Mouse (Mus musculus): ENCODE results near the gene Prpf4.

The Prpf4 gene

GRCm38 (mm10) chr4:62437256-62437778 lies 28.7 kb downstream of the Prpf4 start:
- no peak for DNase-seq (ENCODE audit: low read depth, low spot score)

GRCm38 (mm10) chr4:62437871-62438270 lies 29.3 kb downstream of the Prpf4 start:
- no peak for DNase-seq (ENCODE audit: low read depth, low spot score)

DNA sequence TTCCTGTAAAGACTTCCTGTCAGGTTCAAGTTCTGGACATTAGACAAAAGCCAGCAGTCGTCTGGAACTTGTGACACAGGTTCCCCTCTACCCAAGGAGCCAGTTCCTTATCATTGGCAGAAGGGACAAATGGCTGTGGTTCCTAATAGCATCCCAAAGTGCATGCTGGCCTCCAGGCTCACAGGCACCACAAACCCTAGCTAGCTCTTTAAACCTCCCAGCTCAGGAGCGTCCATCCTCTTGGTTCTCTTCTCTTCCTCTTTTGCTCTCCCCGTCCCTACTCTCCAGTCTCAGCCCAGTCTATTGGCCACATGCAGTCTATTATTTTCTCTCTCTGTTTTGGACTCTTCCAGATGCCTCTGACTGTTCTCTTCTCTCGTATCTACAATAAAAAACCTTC lies 31.2 kb downstream of the Prpf4 start:
- DNase-seq (ENCODE audit: low read depth, low spot score), result no peak

- no peak for DNase-seq (ENCODE audit: low read depth, low spot score)
Observed at GRCm38 (mm10) chr4:62440544-62440943, 31.9 kb downstream of the Prpf4 start.

DNA sequence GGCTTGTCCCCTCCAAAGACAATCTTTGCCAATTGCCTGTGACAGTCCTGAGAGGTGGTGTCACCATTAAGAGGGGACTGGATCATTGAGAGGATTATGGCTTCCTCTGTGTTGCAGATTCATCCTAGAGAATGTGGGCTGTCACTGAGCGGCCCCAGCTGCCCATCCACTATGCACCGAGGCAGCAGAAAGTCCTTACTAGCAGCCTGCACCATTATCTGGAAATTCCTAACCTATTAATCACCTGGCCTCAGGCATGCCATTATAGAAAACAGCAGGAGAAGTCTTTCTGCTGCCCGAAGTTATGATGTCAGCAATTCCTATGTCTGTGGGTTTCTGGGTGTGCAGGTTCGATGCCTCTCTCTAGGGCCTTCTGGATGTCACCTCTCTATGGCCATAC lies 32.4 kb downstream of the Prpf4 start:
- no peak for DNase-seq (ENCODE audit: low read depth, low spot score)

DNA sequence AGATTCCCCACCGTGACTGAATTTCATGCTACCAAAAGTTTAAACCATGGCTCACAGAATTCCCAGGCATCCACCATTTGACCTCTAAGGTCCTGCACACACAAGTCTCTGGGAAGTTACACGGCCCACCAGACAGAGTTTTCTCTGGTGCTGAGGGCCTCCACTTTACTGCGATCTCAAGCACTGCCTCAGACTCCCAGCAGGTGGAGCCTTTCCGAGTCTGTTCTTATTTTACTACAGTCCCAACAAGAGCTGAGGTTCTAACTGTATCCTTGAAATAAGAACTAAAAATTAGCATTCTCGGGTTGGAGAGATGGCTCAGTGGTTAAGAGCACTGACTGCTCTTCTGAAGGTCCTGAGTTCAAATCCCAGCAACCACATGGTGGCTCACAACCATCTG lies 46.4 kb downstream of the Prpf4 start:
- peak; percentile 52 for DNase-seq (ENCODE audit: low read depth, low spot score)

GRCm38 (mm10) chr4:62459081-62459480 lies 50.5 kb downstream of the Prpf4 start:
- DNase-seq (ENCODE audit: low read depth, low spot score), result no peak

DNA sequence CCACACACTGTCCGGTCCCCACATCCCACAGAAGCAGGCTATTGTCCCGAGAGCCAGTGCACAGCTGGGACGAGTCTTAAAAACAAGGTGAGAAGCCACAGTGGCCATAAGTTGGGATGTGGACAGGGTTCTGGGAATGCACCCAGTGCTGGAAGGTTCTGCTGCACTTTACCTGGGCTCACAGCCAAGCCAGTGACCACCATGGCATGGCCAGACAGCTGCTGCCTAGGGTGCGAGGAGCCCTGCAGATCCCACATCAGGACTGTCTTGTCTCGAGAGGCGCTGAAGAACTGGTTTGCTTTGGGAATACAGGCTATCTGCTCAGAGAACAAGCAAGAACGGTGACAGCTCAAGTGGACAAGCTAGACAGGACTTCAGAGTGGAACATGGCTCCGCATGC lies 51.8 kb downstream of the Prpf4 start:
- DNase-seq (ENCODE audit: low read depth, low spot score), result no peak

GRCm38 (mm10) chr4:62463124-62463523 lies 54.5 kb downstream of the Prpf4 start:
- DNase-seq (ENCODE audit: low read depth, low spot score), result no peak

GRCm38 (mm10) chr4:62468158-62468557 lies 59.6 kb downstream of the Prpf4 start:
- DNase-seq (ENCODE audit: low read depth, low spot score), result no peak

DNA sequence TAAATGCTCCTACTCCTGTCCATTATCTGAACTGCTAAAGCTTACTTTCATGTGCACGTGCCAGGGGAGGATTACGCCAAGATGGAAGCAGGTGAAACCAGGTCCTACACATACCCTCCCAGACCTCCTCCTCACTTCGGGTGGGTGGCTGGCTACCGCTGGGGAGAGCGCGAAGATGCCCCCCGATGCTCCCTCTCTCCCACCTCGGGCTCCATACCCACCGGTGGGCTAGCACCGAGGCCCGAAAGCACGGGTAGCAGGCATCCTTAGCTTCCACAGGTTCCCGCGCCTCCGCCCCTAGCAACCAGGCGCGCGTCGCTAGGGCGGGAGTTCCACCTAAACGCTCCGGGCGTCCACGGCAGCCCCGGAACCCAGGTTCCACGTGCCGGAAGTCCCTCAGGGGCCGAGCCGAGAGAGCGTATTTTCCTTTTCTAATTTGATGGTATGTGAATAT lies 62.0 kb downstream of the Prpf4 start, which contains the start of gene Wdr31:
TSS of gene Wdr31 (minus strand) at position 299 of the 454 bp plus-strand sequence.
- peak; percentile 84 for DNase-seq (ENCODE audit: low read depth, low spot score)

GRCm38 (mm10) chr4:62472071-62472470 lies 63.5 kb downstream of the Prpf4 start:
- no peak for DNase-seq (ENCODE audit: low read depth, low spot score)

DNA sequence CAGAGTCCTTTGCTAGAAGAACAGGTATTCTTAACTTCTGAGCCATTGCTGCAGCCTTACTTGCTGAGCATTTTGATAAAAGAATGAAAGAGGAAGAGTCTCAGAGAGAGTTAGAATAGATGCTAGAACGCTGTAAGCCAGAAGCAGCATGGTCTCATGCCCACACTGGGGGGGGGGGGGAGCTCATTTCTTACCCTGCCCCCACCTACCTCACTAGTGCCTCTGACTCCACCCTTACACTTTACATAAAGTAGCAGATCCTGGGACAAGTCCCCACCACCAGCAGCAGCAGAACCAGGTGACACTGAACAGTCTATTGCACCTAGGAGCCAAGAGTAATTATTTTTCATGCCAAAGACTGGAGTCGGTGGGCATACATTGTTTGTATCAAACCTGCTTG lies 66.5 kb downstream of the Prpf4 start:
- no peak for DNase-seq (ENCODE audit: low read depth, low spot score)

GRCm38 (mm10) chr4:62475793-62476192 lies 67.2 kb downstream of the Prpf4 start:
- peak; percentile 83 for DNase-seq (ENCODE audit: low read depth, low spot score)

All from CD4-positive helper T cell, adult 2 months (primary cell).